ENCODE assay signal across 10 mouse cellular contexts in genomic region chr13:81526687-81527086, GRCm38 (mm10).
DNase-seq lines count a peak whose midpoint lies in the region; ATAC-seq and TF ChIP-seq lines count a peak whose summit lies in the region.
"Had no signal": no experiment of that assay in that cellular context is flagged by ENCODE, and none has a peak within 500 bp of the region (broad histone marks: within the 10 kb centered on the region; RNA-seq: fewer than 3 reads in every experiment).

No protein-coding gene starts in this region.

- TF ChIP-seq CTCF in gastrocnemius, adult 2 months (IDR thresholded peaks at IDR 0.05), result peak; percentile 24
- TF ChIP-seq CTCF in forebrain, postnatal 0 days (IDR thresholded peaks at IDR 0.05; ENCODE audit: low read depth), result peak; percentile 62

- 58% methylated on average over 4 of the region's 4 CpGs for WGBS in midbrain, embryonic 12.5 days
- WGBS in midbrain, embryonic 15.5 days, result 67% methylated on average over 4 of the region's 4 CpGs
- WGBS in forebrain, postnatal 0 days, result 53% methylated on average over 4 of the region's 4 CpGs

- ATAC-seq in midbrain, embryonic 12.5 days (ENCODE audit: low FRiP score, low read depth), result peak; percentile 63
- no peak for ATAC-seq in midbrain, embryonic 15.5 days (replicated peaks)
- ATAC-seq in forebrain, postnatal 0 days, result peak; percentile 45; the same call in 1 of the 2 replicates

- H3K4me1 ChIP-seq in midbrain, embryonic 12.5 days, result no peaks in the 10 kb centered on the region
- no peaks in the 10 kb centered on the region for H3K4me1 ChIP-seq in midbrain, embryonic 15.5 days
- H3K4me1 ChIP-seq in forebrain, postnatal 0 days (ENCODE audit: insufficient read depth), result no peaks in the 10 kb centered on the region

- H3K9ac ChIP-seq in midbrain, embryonic 12.5 days (replicated peaks), result no peak overlapping the region
- no peak overlapping the region for H3K9ac ChIP-seq in midbrain, embryonic 15.5 days
- H3K9ac ChIP-seq in forebrain, postnatal 0 days, result no peak overlapping the region

- H3K36me3 ChIP-seq in midbrain, embryonic 12.5 days, result peaks cover 6% of the 10 kb centered on the region; the same call in 1 of the 2 replicates
- H3K36me3 ChIP-seq in midbrain, embryonic 15.5 days (replicated peaks), result no peaks in the 10 kb centered on the region
- no peaks in the 10 kb centered on the region for H3K36me3 ChIP-seq in forebrain, postnatal 0 days (ENCODE audit: insufficient read depth)

- DNase-seq in gastrocnemius, adult 2 months, result no peak
- DNase-seq in gastrocnemius, postnatal 25 days, result no peak
- no peak for DNase-seq in forebrain, postnatal 0 days
- DNase-seq in retina, embryonic 14.5 days (ENCODE audit: low spot score), result peak; percentile 55
- no peak for DNase-seq in urinary bladder, adult 18-20 months (ENCODE audit: low spot score in 2 of 2)
- DNase-seq in cerebellum, adult 8-10 months, result no peak
- DNase-seq: layer of hippocampus, adult 9-11 months; right cerebral cortex, postnatal 25 days had no signal

- H3K4me2 ChIP-seq in midbrain, embryonic 12.5 days (replicated peaks), result no peak overlapping the region
- H3K4me2 ChIP-seq in midbrain, embryonic 15.5 days, result no peak overlapping the region
- H3K4me2 ChIP-seq in forebrain, postnatal 0 days (ENCODE audit: low read depth), result no peak overlapping the region

- no peak overlapping the region for H3K4me3 ChIP-seq in gastrocnemius, adult 2 months
- no peak overlapping the region for H3K4me3 ChIP-seq in midbrain, embryonic 12.5 days
- H3K4me3 ChIP-seq in midbrain, embryonic 15.5 days, result no peak overlapping the region
- no peak overlapping the region for H3K4me3 ChIP-seq in forebrain, postnatal 0 days (ENCODE audit: low read depth, low read length)

- intact Hi-C loops in gastrocnemius, adult 2 months (cut with DNase I), result no loop called here

- H3K27me3 ChIP-seq in midbrain, embryonic 12.5 days, result no peaks in the 10 kb centered on the region
- no peaks in the 10 kb centered on the region for H3K27me3 ChIP-seq in midbrain, embryonic 15.5 days (replicated peaks)
- no peaks in the 10 kb centered on the region for H3K27me3 ChIP-seq in forebrain, postnatal 0 days (ENCODE audit: insufficient read depth, low read length)

- H3K27ac ChIP-seq in gastrocnemius, adult 2 months, result no peak overlapping the region
- H3K27ac ChIP-seq in midbrain, embryonic 12.5 days (replicated peaks), result no peak overlapping the region
- H3K27ac ChIP-seq in midbrain, embryonic 15.5 days, result no peak overlapping the region
- no peak overlapping the region for H3K27ac ChIP-seq in forebrain, postnatal 0 days (ENCODE audit: low read depth, low read length)

- no peaks in the 10 kb centered on the region for H3K9me3 ChIP-seq in midbrain, embryonic 12.5 days
- no peaks in the 10 kb centered on the region for H3K9me3 ChIP-seq in midbrain, embryonic 15.5 days
- no peaks in the 10 kb centered on the region for H3K9me3 ChIP-seq in forebrain, postnatal 0 days (ENCODE audit: low read length)
